Mouse (Mus musculus) A20 (cell line): ENCODE measurements around the gene Pradc1.
A peak's percentile ranks its signal among the peaks of the same experiment; 100 is the strongest.

Experiments used
- DNase-seq: peaks from one replicate; pipeline ENCODE4 v3.0.0-alpha.2; 2011; ENCODE audit warnings: low read depth, low spot score

The Pradc1 gene

GRCm38 (mm10) chr6:85451664-85452410, at the start of gene Pradc1:
Gene Pradc1, minus strand, starts transcription at chr6:85451970.
- DNase-seq: peak; percentile 98

DNA sequence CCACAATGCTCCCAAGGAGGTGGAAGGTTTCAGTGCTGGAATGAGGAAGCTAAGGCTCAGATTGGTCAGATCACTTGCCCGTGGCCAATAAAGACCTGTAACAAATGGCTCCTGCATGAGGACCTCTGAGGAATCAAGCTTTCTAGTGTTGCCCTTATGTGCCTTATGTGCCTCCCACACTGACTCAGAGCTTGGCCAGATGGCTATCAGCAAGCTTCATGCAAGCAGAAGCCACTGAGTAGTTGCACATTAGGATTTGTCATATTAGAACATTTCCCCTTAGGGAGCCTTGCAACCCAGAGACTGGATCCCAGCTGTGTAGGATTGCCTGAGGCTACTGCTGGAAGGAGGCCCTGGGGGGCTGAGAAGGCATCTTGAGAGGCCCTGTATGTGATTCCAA, 48.6 kb upstream of the Pradc1 start:
- no peak for DNase-seq

GRCm38 (mm10) chr6:85498147-85498546, 46.4 kb upstream of the Pradc1 start:
- peak; percentile 22 for DNase-seq

GRCm38 (mm10) chr6:85496976-85497375, 45.2 kb upstream of the Pradc1 start:
- no peak for DNase-seq

GRCm38 (mm10) chr6:85491606-85492005, 39.8 kb upstream of the Pradc1 start:
- DNase-seq: no peak

DNA sequence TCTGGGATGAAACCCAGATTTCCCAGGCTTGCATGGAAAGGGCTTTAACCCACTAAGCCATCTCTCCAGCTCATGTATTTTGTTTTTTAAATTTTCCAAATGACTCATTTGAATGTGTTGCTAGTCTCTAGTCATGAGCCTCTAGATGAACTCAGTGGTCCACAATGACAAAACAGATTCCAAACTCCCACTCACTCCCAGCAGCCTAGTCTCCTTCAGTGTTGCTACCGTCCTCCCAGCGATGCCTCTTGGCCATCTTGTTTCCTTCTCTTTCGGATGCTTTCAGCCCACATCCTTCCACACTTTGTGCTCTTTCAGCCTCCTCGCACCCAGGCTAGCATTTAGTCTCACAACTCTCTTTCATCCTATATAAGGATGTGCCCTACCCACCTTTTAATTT, 38.5 kb upstream of the Pradc1 start:
- DNase-seq: no peak

DNA sequence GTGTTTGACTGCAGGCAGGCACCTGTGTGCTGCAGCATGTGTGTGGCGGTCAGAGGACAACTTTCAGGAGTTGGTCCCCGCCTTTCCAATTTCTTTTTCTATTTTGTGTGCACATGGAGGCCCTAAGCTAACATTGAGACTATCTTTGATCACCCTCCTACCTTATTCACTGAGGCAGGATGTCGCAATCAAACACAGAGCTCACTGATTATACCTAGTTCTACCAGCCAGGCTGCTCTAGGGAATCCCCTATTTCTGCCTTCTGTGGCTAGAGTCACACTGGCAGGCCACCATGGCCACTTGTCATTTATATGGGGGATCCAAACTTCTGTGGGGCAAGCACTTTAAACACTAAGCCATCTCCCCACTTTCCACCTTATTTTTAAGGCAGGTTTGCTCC, 37.9 kb upstream of the Pradc1 start:
- no peak for DNase-seq

- no peak for DNase-seq
These were observed 36.7 kb upstream of the Pradc1 start for GRCm38 (mm10) chr6:85488510-85488909.

DNA sequence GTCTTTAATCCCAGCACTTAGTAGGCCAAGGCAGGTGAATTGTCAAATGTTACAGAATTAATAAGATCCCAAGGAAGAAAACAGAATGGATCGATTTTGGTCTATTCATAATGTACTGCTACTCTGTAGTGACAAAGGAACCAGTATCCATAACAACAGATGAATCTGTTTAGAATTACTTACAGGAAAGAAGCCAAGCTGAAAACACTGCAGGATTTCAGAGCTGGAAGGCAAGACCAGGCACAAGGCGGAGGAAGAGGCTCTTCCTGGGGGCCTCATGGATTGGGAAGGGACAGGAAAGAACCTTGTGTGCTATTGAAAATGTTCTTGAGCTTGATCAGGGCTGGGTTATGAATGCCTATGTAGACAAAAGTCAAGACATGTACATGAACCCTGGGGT, 34.0 kb upstream of the Pradc1 start:
- no peak for DNase-seq

DNA sequence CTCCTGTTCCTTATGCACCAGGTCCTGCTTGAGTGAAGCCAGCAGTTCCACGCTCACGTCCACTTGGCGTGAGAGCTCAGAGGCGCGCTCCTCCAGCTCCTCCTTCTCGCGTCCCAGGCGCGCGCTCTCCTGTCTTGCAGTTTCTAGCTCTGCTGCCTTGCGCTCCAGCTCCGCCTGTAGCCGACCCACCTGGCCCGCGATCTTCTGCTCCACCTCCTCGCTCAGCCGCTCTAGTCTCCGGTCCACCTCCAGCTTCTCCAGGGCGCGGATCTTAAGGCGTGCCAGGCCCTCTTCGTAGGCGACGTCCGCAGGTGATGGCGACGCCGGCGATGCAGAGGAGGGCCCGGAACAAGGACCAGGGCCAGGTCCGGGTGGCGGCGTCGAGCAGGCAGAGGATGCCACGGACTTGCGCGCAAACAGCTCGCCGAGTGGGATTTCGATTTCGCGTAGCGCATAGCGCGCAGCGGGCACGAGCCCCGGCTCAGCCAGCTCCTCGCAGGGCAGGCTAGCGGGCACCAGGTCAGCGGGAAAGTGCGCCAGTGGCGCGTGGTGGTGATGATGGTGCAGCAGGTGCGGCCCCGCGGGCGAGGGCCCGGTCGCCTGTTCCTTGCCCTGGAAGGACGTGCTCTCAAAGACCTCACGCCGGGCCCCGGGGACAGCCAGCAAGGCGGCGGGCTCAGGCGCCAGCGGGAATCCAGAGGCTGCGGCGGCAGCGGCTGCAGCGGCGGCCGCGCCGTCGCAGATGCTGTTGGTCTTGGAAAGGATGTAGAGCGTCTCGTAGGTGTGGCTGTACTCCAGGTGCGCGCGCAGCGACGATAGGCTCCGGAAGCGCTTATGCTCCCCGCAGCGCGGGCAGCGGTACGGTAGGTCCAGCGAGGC, 32.3 kb upstream of the Pradc1 start:
- DNase-seq: no peak

DNA sequence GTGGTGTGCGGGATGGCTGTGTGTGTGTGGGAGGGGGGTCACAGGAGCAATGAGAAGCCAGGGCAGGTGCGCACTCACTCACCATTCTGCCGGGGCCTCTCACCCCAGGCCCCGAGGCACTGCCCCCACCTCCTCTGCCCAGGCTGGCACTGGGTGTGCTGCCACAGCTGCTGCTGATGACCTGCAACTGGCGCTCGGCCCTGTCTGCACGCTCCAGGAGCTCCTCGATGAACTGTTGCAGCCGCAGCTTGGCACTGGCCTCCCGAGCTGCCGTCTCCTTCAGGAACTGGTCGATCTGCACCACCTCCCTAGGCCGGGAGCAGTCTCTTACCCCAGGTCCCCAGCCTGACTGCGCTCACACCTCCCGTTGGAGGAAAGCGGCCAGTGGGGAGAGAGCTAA, 28.9 kb upstream of the Pradc1 start:
- no peak for DNase-seq

GRCm38 (mm10) chr6:85479979-85480378, 28.2 kb upstream of the Pradc1 start:
- DNase-seq: no peak

- DNase-seq: no peak
These were observed 26.6 kb upstream of the Pradc1 start for GRCm38 (mm10) chr6:85478416-85478815.

DNA sequence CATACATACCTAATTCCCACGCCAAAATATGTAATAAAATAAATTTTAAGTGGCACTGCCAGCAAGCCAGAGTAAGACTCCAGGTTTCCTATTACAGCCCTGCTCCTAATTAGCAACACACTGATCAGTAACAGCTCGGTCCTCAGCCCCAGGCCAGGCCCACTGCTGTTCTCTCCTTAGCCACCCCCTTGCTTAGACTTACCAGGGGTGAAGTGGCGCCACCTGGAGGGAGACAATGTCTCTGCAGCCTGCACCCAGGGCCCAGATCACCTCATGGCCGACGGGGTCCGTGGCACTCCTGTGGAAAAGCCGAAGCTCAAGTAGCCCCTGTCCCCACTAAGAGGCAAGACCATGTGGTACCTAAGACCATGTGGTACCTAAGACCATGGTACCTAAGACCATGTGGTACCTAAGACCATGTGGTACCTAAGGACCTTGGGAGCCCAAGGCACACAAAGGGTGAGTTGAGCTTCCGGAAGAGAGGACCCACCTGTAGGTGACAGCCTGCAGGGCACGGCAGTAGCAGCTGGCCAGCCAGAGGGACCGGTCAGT, 25.7 kb upstream of the Pradc1 start:
- DNase-seq: peak; percentile 61

DNA sequence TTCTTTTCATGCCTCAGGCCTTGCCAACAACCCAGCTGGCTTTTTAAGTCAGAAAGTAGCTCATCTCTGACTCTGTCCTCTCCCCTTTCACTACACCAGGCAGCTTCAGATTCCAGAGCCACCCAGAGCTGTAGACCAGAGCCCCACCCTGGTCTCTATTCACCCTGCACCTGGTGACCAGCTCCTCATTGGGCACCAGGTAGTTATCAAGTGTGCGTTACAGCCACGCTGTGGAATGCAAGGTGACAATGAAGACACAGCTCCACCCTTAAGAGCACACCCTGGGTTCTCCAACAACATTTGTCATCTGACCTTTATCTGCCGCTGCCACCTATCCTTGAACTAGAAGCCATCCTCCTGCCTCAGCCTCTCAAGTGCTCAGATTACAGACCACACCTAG, 23.8 kb upstream of the Pradc1 start:
- no peak for DNase-seq

DNA sequence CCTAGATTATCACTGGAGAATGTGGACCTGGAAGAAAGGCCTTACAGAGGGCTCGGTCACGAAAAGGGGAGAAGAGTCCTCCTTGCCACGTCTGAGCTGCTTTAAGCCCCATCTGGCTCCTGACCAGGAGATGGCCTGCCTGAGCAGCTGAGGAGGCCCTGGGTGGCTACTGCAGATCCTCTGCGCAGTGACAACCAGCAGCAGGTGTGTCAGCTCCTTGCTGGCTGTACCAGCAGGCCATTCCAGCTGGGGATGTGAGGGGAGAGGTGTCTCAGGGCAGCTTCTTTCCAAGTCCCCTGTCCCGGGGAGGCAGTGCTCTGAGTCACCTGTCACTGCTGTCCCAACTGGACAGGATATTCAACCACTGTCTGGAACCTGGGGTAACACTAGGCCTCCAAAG, 20.8 kb upstream of the Pradc1 start:
- DNase-seq: no peak

DNA sequence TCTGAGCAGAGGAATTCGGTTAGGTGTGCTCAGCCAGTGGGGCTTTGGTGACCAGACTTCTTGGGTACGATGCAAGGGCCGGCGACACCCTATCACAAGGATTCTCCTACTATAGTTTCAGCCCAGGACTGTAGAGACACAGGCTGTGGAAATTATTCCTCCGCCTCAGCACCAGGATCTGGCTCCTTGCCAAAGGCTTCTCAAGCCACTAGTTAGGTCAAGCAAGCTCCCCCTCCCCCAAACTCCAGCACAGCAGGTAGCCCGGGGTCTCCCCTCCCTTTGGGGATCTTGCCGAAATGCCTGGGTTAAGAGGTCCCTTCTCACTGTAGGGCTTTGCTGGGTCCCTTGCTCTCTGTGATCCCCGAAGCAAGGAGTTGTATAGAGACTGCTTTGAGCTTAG, 20.2 kb upstream of the Pradc1 start:
- no peak for DNase-seq

DNA sequence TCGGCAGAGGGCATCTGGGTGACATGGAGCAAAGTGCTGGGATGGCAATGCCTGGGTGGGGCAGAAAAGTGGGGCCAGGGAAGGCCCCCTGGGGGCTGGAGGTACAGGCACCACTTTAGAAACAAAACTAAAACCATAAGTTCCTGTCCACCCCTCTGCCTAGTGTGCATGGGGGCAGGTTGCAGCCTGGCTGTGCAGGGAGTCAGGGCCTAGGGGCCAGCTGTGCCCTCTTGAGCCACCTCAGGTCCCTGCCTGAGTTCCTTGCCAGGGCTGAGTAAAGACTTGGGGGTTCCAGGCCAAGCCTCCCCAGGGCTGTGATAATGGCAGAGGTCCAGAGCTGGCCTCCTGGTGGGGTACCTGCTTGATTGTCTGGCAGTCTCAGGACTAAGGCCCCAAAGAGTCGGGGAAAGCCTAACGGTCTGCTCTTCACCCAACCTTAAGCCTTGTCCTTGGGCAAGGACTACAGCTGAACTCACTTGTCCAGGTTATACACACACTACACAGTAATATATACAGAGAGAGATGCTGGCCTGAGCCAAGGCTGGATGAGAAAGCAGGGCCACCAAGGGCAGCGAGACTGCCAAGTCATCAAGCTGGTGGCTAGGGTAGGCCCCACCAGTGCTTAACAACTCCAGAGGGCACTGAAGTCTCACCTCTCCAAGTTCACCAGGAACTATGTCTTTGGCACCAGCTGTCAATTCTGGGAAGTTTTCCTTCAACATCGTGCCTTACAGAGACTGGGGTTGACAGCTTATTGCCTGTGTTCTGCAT, 18.1 kb upstream of the Pradc1 start:
- DNase-seq: no peak

GRCm38 (mm10) chr6:85465381-85465780, 13.6 kb upstream of the Pradc1 start:
- DNase-seq: no peak

DNA sequence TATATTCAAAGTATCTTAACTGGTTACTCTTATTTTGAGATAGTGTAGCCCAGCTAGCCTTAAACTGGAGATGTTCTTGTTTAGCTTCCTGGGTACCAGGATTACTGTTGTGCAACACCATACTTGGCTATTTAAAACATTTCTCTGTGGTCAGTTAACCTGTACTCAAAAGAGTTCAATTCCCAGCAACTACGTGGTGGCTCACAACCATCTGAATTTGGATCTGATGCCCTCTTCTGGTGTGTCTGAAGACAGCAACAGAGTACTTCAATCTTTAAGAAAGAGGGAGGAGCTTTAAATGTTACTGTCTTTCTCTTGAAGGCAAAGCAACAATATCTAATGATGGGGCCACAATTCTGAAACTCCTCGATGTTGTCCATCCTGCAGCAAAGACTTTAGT, 7.9 kb upstream of the Pradc1 start:
- DNase-seq: no peak

- DNase-seq: peak; percentile 34
These were observed 1.0 kb upstream of the Pradc1 start for GRCm38 (mm10) chr6:85452816-85453215.

GRCm38 (mm10) chr6:85452411-85452665, 568 bp upstream of the Pradc1 start:
- DNase-seq: no peak
